Mouse (Mus musculus) lung, embryonic 16.5 days (tissue): ENCODE data around the gene Ssu72. TPM values are rescaled to one million over a fixed set of nuclear protein-coding genes. Genes with fewer than 3 reads are reported as not detected.
A peak's percentile ranks its signal among the peaks of the same experiment; 100 is the strongest.
"Not testable (repeated sequence)": the region's sequence is repeated elsewhere in the genome, so short reads cannot be mapped to it uniquely, and the experiment has no call there.

Source experiments
- ATAC-seq: fragments of 200-750 bp; cut with Nextera tagmentation; 2 replicates; pipeline ENCODE4 v1.8.0; 2017; ENCODE audit warnings: low read depth, mild to moderate bottlenecking, moderate library complexity
- H3K27ac ChIP-seq: fragments of 300-500 bp; sonication (generic); 2 replicates; pipeline ENCODE4 v1.5.1; 2014; ENCODE audit warnings: mild to moderate bottlenecking, control low read depth, low read length
- H3K27me3 ChIP-seq: fragments of 300-500 bp; sonication (generic); 2 replicates; pipeline ENCODE4 v1.6.1; 2014; ENCODE audit warnings: low read depth, low read length, mixed read lengths; ENCODE audit not compliant: control insufficient read depth, insufficient read depth
- H3K36me3 ChIP-seq: fragments of 300-500 bp; sonication (generic); 2 replicates; pipeline ENCODE4 v1.6.1; 2014; ENCODE audit warnings: low read length; ENCODE audit not compliant: control insufficient read depth, insufficient read depth
- H3K4me1 ChIP-seq: fragments of 300-500 bp; sonication (generic); replicated peaks from 2 replicates; pipeline ENCODE4 v1.6.1; 2014; ENCODE audit warnings: low read length, mixed read lengths; ENCODE audit not compliant: control insufficient read depth, insufficient read depth
- H3K4me2 ChIP-seq: fragments of 300-500 bp; sonication (generic); 2 replicates; pipeline ENCODE4 v1.6.1; 2014; ENCODE audit warnings: low read depth, low read length, control low read depth
- H3K4me3 ChIP-seq: fragments of 300-500 bp; sonication (generic); 2 replicates; pipeline ENCODE4 v1.5.1; 2014; ENCODE audit warnings: mild to moderate bottlenecking, low read length, control low read depth
- H3K9ac ChIP-seq: fragments of 300-500 bp; sonication (generic); 2 replicates; pipeline ENCODE4 v1.6.1; 2014; ENCODE audit warnings: low read length, control low read depth
- H3K9me3 ChIP-seq: fragments of 300-500 bp; sonication (generic); 2 replicates; pipeline ENCODE4 v1.6.1; 2016; ENCODE audit warnings: low read length; ENCODE audit not compliant: control insufficient read depth
- WGBS: fragments of 180-500 bp; shearing (Covaris S2); extraction: QIAGEN DNeasy Blood & Tissue Kit; methylation state at CpG from one replicate; pipeline ENCODE4 v1.1.7; 2014; 5-methylcytosine and 5-hydroxymethylcytosine counted together
- polyA plus RNA-seq: library from polyadenylated mRNA; unstranded; fragments of >200 nt; fragmentation: Nextera tagmentation; extraction: Ambion mirVana; gene quantifications from 2 replicates; pipeline ENCODE4 v1.2.1, GENCODE M21; 2015

The Ssu72 gene
- polyA plus RNA-seq: 139 and 148 TPM in 2 replicates

DNA sequence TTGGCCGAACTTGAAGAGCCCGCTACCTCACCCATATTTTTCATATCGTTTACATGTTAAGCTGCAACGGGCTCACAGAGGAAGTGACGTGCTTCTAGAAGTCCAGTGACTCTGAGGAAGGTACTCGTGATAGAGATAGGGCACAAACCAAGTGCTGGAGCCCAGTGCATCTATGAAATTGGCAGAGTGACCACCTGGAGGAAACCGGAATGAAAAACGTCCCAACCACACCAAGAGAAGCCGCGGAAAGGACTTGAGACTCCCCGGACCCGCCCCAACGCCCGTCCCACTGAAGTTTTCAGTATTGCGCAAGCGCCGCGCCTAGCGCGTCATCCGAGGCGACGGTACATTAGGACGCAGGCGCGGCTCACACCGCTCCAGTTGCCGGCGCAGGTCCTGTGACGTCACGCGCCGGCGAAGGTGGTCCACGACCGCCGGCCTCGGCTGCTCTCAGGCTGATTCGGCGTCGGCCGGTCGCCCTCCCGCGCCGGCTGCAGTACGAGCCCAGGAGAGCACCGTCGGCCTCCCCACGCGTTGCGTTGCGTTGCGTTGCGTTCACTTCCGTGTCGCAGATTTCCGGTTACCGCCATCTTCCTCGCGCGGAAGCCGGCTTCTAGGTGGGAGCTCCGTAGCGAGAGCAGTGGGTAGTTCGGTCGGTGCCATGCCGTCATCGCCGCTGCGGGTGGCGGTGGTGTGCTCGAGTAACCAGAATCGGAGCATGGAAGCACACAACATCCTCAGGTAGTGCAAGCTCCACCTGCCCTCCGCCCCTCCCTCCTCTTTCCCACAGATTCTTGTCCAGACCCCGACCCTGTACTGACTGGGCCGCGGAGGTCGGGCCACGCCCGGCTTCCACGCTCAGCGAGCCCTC lies at the start of gene Ssu72:
TSS of gene Ssu72 (plus strand) at position 80 of the 871 bp plus-strand sequence.
- Histone ChIP-seq H3K4me3 (peak within 1 kb of the TSS; percentile 95), H3K4me1 (peaks cover 12% of the 10 kb centered on the region), H3K36me3 (no peaks in the 10 kb centered on the region), H3K27ac (peak within 1 kb of the TSS; percentile 97), H3K4me2 (peak within 1 kb of the TSS; percentile 85), H3K27me3 (no peaks in the 10 kb centered on the region), H3K9me3 (no peaks in the 10 kb centered on the region), H3K9ac (peak within 1 kb of the TSS; percentile 93)
- ATAC-seq: peak; percentile 95
- under 1% methylated on average over 77 of the region's 83 CpGs for WGBS

DNA sequence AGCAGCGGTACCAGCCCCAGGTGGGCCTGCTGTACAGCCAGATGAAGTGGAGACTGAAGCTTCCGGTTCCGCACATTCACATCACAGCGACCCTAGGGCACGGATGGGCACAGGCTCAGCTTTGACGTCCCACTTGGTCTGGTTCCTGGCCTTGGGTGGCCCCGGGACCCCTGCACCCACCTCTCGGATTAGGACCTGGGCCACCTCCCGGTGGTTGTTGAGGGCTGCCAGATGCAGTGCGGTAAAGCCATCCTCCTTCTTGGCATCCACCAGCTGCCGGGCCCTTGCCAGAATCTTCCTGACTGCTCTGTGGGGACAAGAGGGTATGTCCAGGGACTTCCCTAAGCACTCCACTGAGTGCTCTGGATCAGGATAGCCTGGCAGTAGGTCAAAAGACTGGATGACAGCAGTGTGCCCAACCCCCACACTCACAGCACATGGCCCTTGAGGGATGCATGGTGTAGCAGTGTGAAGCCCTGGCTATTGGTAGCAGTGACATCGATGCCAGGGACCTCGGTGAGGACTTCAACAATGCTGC lies 48.3 kb upstream of the Ssu72 start:
- no peak overlapping the region for H3K9ac ChIP-seq
- H3K9me3 ChIP-seq: no peaks in the 10 kb centered on the region
- no peak overlapping the region for H3K4me3 ChIP-seq
- H3K4me1 ChIP-seq: peaks cover 41% of the 10 kb centered on the region
- H3K4me2 ChIP-seq: no peak overlapping the region
- H3K27me3 ChIP-seq: peaks cover 11% of the 10 kb centered on the region
- no peak overlapping the region for H3K27ac ChIP-seq
- peaks cover 5% of the 10 kb centered on the region for H3K36me3 ChIP-seq
- ATAC-seq: no peak
- 87% methylated on average over 13 of the region's 13 CpGs for WGBS

DNA sequence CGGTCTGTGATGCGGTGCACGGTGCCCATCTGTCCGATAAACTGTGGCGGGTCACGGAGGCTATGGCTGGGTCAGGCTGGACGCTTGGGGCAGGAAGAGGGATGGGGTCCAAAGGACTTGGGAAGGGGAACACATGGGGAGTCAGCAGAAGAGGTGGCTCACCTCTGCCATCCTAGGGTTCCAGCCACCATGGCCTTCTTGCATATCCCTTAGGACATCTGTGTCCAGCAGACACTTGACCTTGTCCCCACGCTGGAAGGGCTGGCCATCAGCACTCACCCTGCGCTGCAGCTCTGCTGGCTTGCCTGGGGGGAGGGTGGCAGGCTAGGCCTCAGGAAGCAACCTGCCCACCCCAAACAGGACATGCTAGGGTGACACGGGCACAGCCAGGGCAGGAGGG lies 45.6 kb upstream of the Ssu72 start:
- H3K4me2 ChIP-seq: no peak overlapping the region
- peaks cover 5% of the 10 kb centered on the region for H3K36me3 ChIP-seq
- WGBS: 91% methylated on average over 10 of the region's 10 CpGs
- no peak for ATAC-seq
- no peak overlapping the region for H3K9ac ChIP-seq
- H3K27me3 ChIP-seq: peaks cover 4% of the 10 kb centered on the region
- H3K4me3 ChIP-seq: no peak overlapping the region
- H3K9me3 ChIP-seq: no peaks in the 10 kb centered on the region
- H3K4me1 ChIP-seq: peaks cover 17% of the 10 kb centered on the region
- H3K27ac ChIP-seq: no peak overlapping the region

- 0 out of 2 replicates have a peak, but pooled peaks cover 3% of the 10 kb centered on the region for H3K4me1 ChIP-seq
- ATAC-seq: 0 out of 2 replicates have a peak, but pooled peaks have one; percentile 15
- no peak overlapping the region for H3K27ac ChIP-seq
- H3K4me2 ChIP-seq: no peak overlapping the region
- H3K9me3 ChIP-seq: no peaks in the 10 kb centered on the region
- no peak overlapping the region for H3K9ac ChIP-seq
- 63% methylated on average over 12 of the region's 12 CpGs for WGBS
- no peak overlapping the region for H3K4me3 ChIP-seq
- H3K27me3 ChIP-seq: no peaks in the 10 kb centered on the region
- H3K36me3 ChIP-seq: peaks cover 5% of the 10 kb centered on the region
Measured at GRCm38 (mm10) chr4:155660641-155661040, 44.0 kb upstream of the Ssu72 start.

DNA sequence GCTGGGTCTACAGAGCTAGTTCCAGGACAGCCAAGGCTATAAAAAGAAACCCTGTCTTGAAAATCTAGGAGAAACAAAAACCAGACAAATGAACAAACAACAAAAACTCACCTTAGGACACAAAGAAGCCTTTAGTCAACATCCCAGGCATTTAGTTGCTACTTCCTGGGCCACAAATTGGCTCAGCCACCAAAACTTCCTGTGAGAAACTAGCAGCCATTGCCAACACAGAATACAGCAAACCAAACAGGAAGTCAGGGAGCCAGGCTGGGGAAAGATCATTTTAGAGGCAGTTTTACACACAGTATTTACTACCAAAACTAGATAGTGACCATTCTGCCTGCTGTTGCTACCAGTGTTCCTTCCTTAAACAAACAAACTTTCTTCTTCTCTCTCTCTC lies 37.7 kb upstream of the Ssu72 start:
- peaks cover 2% of the 10 kb centered on the region; the same call in 1 of the 2 replicates for H3K36me3 ChIP-seq

GRCm38 (mm10) chr4:155668689-155669597 lies 35.7 kb upstream of the Ssu72 start, which contains the start of gene Mib2:
Mib2 (minus strand) TSS chr4:155669198.
- Histone ChIP-seq H3K36me3 (no peaks in the 10 kb centered on the region), H3K27ac (peak within 1 kb of the TSS; percentile 81), H3K27me3 (no peaks in the 10 kb centered on the region), H3K4me3 (peak within 1 kb of the TSS; percentile 92), H3K4me2 (peak within 1 kb of the TSS; percentile 92), H3K9me3 (no peaks in the 10 kb centered on the region), H3K4me1 (peaks cover 9% of the 10 kb centered on the region), H3K9ac (peak within 1 kb of the TSS; percentile 90)
- peak; percentile 99 for ATAC-seq
- under 1% methylated on average over 66 of the region's 73 CpGs for WGBS

More for the DNA sequence above, 37.7 kb upstream of the Ssu72 start:
- Histone ChIP-seq H3K4me2 (no peak overlapping the region), H3K27ac (peak overlapping the region; percentile 2; the same call in 1 of the 2 replicates), H3K27me3 (no peaks in the 10 kb centered on the region), H3K4me3 (no peak overlapping the region), H3K4me1 (peaks cover 9% of the 10 kb centered on the region), H3K9ac (no peak overlapping the region), H3K9me3 (no peaks in the 10 kb centered on the region)
- ATAC-seq: no peak

GRCm38 (mm10) chr4:155669598-155670075 lies 35.0 kb upstream of the Ssu72 start:
- Histone ChIP-seq H3K27ac (no peak overlapping the region), H3K36me3 (no peaks in the 10 kb centered on the region), H3K9ac (peak overlapping the region; percentile 90), H3K4me1 (peaks cover 9% of the 10 kb centered on the region), H3K9me3 (no peaks in the 10 kb centered on the region), H3K4me3 (peak overlapping the region; percentile 92), H3K27me3 (no peaks in the 10 kb centered on the region), H3K4me2 (peak overlapping the region; percentile 61)
- peak; percentile 11 for ATAC-seq
- WGBS: 3% methylated on average over 8 of the region's 8 CpGs

DNA sequence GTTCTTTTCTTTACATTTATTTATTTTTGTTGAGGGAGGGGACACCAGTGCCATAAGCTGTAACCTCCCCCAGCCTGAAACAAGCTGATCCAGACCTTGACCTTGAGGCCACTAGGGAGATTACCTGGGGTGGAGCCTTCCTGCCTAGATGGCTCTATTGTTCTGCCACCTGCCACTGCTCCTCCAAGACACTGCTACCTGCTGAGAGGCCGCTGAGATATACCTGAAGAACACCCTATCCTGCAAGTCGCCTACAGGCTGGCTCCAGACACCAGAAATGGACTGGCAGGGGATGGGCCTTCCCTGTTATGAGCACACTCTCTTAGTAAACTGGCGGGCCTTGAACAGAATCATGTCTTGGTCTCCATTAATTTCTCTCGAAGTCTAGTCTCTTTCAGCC lies 34.4 kb upstream of the Ssu72 start:
- 52% methylated on average over 4 of the region's 4 CpGs for WGBS
- not testable (repeated sequence) for H3K36me3 ChIP-seq, H3K9me3 ChIP-seq, H3K4me1 ChIP-seq, ATAC-seq, H3K4me3 ChIP-seq, H3K4me2 ChIP-seq, H3K27me3 ChIP-seq, H3K9ac ChIP-seq, H3K27ac ChIP-seq
